Mouse (Mus musculus) myocyte (in vitro differentiated cells): ENCODE data around the gene Thumpd2. TPM values are rescaled to one million over a fixed set of nuclear protein-coding genes. Genes with fewer than 3 reads are reported as not detected.

Experiments
- H3K27me3 ChIP-seq: one replicate; pipeline ENCODE4 v1.6.1; 2011; ENCODE audit not compliant: control insufficient read depth, insufficient read depth, insufficient read length
- H3K36me3 ChIP-seq: one replicate; pipeline ENCODE4 v1.6.1; 2011; ENCODE audit not compliant: control insufficient read depth, insufficient read depth
- H3K4me2 ChIP-seq: one replicate; pipeline ENCODE4 v1.6.1; 2011; ENCODE audit warnings: low read depth, control low read depth
- H3K4me3 ChIP-seq: one replicate; pipeline ENCODE4 v1.5.1; 2011; ENCODE audit warnings: mild to moderate bottlenecking, control low read depth, moderate library complexity
- H3K79me2 ChIP-seq: one replicate; pipeline ENCODE4 v1.6.1; 2011; ENCODE audit not compliant: control insufficient read depth, insufficient read depth
- H3ac ChIP-seq: one replicate; pipeline ENCODE4 v1.6.1; 2011; ENCODE audit not compliant: control insufficient read depth, insufficient read length
- CEBPB ChIP-seq: IDR thresholded peaks from 2 replicates; pipeline ENCODE4 v1.6.1; 2011; ENCODE audit warnings: mild to moderate bottlenecking, moderate library complexity; ENCODE audit not compliant: poor library complexity, insufficient read depth, severe bottlenecking
- E2F4 ChIP-seq: IDR thresholded peaks from one replicate; pipeline ENCODE4 v1.6.1; 2011; ENCODE audit warnings: mild to moderate bottlenecking, control low read depth, moderate library complexity; ENCODE audit not compliant: insufficient read depth
- MAX ChIP-seq: IDR thresholded peaks from one replicate; pipeline ENCODE4 v1.6.1; 2011; ENCODE audit warnings: low read depth, mild to moderate bottlenecking, control low read depth
- MYOD1 ChIP-seq, 3 experiments: IDR thresholded peaks; one replicate each; pipeline ENCODE4 v1.6.1; 2011; ENCODE audit warnings: control low read depth in 2 of 3, low read depth in 2 of 3, mild to moderate bottlenecking in 2 of 3, moderate library complexity in 1 of 3; ENCODE audit not compliant: insufficient read length in 2 of 3, control insufficient read depth in 1 of 3
- MYOG ChIP-seq, 3 experiments: IDR thresholded peaks; one replicate each; pipeline ENCODE4 v1.6.1; 2011; ENCODE audit warnings: control low read depth in 2 of 3, low read depth in 2 of 3, mild to moderate bottlenecking in 2 of 3; ENCODE audit not compliant: insufficient read length in 2 of 3, control insufficient read depth in 1 of 3, insufficient read depth in 1 of 3
- POLR2A ChIP-seq: IDR thresholded peaks from one replicate; pipeline ENCODE4 v1.6.1; 2011; ENCODE audit warnings: low read depth, mild to moderate bottlenecking, control low read depth, moderate library complexity; ENCODE audit not compliant: insufficient read length
- POLR2AphosphoS2 ChIP-seq: IDR thresholded peaks from one replicate; pipeline ENCODE4 v1.6.1; 2011; ENCODE audit warnings: low read depth, control low read depth; ENCODE audit not compliant: insufficient read length
- REST ChIP-seq: IDR thresholded peaks from one replicate; pipeline ENCODE4 v1.6.1; 2011; ENCODE audit warnings: mild to moderate bottlenecking, control low read depth, moderate library complexity; ENCODE audit not compliant: insufficient read depth, insufficient read length
- SRF ChIP-seq: IDR thresholded peaks from one replicate; pipeline ENCODE4 v1.6.1; 2011; ENCODE audit warnings: low read depth; ENCODE audit not compliant: control insufficient read depth, insufficient read length
- TCF12 ChIP-seq: IDR thresholded peaks from one replicate; pipeline ENCODE4 v1.6.1; 2011; ENCODE audit warnings: mild to moderate bottlenecking, control low read depth; ENCODE audit not compliant: poor library complexity, insufficient read depth, severe bottlenecking
- TCF3 ChIP-seq: IDR thresholded peaks from one replicate; pipeline ENCODE4 v1.6.1; 2011; ENCODE audit warnings: low read depth, control low read depth; ENCODE audit not compliant: insufficient read length
- USF1 ChIP-seq: IDR thresholded peaks from one replicate; pipeline ENCODE4 v1.6.1; 2011; ENCODE audit warnings: low read depth, mild to moderate bottlenecking, control low read depth, moderate library complexity
- polyA plus RNA-seq: library from polyadenylated mRNA; unstranded; fragments of >200 nt; fragmentation: generic; extraction: Trizol; gene quantifications from one replicate; pipeline ENCODE4 v1.2.1, GENCODE M21; 2012; ENCODE audit warnings: missing spikeins

Gene Thumpd2
- polyA plus RNA-seq, 1 experiment: 2.1 TPM

- no peaks in the 10 kb centered on the region for H3K36me3 ChIP-seq
- no peak overlapping the region for H3K4me2 ChIP-seq
- H3K4me3 ChIP-seq: no peak overlapping the region
- H3K79me2 ChIP-seq: no peaks in the 10 kb centered on the region
- no peaks in the 10 kb centered on the region for H3K27me3 ChIP-seq
- H3ac ChIP-seq: no peak overlapping the region
- TF ChIP-seq TCF12 (no peak), POLR2A (no peak), E2F4 (no peak)
Observed at GRCm38 (mm10) chr17:81041662-81042061, 23.2 kb downstream of the Thumpd2 start.

GRCm38 (mm10) chr17:81038707-81039408 is 26.0 kb downstream of the Thumpd2 start:
- Histone ChIP-seq H3K36me3 (no peaks in the 10 kb centered on the region), H3ac (no peak overlapping the region)
- no peak for TF ChIP-seq MYOG (IDR thresholded peaks at IDR 0.05; ENCODE audit: control insufficient read depth in 1 of 3, insufficient read depth in 1 of 3, insufficient read length in 2 of 3, low read depth in 2 of 3)
- TF ChIP-seq MYOD1 (IDR thresholded peaks at IDR 0.05; ENCODE audit: control insufficient read depth in 1 of 3, insufficient read length in 2 of 3, low read depth in 2 of 3): no peak
- TF ChIP-seq MAX: no peak
- no peak for TF ChIP-seq REST
- no peak for TF ChIP-seq E2F4
- no peak for TF ChIP-seq TCF12
- no peak for TF ChIP-seq CEBPB
- TF ChIP-seq USF1: no peak
- TF ChIP-seq TCF3: no peak
- TF ChIP-seq POLR2A: no peak

GRCm38 (mm10) chr17:81035354-81035753 is 29.5 kb downstream of the Thumpd2 start:
- Histone ChIP-seq H3K79me2 (no peaks in the 10 kb centered on the region), H3K4me3 (no peak overlapping the region), H3ac (no peak overlapping the region), H3K27me3 (no peaks in the 10 kb centered on the region), H3K4me2 (no peak overlapping the region), H3K36me3 (peaks cover 6% of the 10 kb centered on the region)
- TF ChIP-seq USF1 (no peak), MAX (no peak)

More at GRCm38 (mm10) chr17:81038707-81039408, 26.0 kb downstream of the Thumpd2 start:
- Histone ChIP-seq H3K27me3 (no peaks in the 10 kb centered on the region), H3K4me3 (no peak overlapping the region), H3K4me2 (no peak overlapping the region), H3K79me2 (no peaks in the 10 kb centered on the region)

- Histone ChIP-seq H3K4me2 (no peak overlapping the region), H3ac (no peak overlapping the region), H3K4me3 (no peak overlapping the region), H3K27me3 (no peaks in the 10 kb centered on the region), H3K36me3 (peaks cover 6% of the 10 kb centered on the region), H3K79me2 (no peaks in the 10 kb centered on the region)
- TF ChIP-seq REST (no peak), SRF (no peak), USF1 (no peak), TCF12 (no peak), TCF3 (no peak), MAX (no peak), E2F4 (no peak), POLR2AphosphoS2 (no peak), CEBPB (no peak)
Observed at GRCm38 (mm10) chr17:81032957-81033356, 31.9 kb downstream of the Thumpd2 start.

- no peak for TF ChIP-seq TCF3
- no peak for TF ChIP-seq SRF
- no peak for TF ChIP-seq MYOG (IDR thresholded peaks at IDR 0.05; ENCODE audit: control insufficient read depth in 1 of 3, insufficient read depth in 1 of 3, insufficient read length in 2 of 3, low read depth in 2 of 3)
- TF ChIP-seq CEBPB: no peak
- no peak for TF ChIP-seq REST
- TF ChIP-seq MYOD1 (IDR thresholded peaks at IDR 0.05; ENCODE audit: control insufficient read depth in 1 of 3, insufficient read length in 2 of 3, low read depth in 2 of 3): no peak
- TF ChIP-seq E2F4: no peak
- TF ChIP-seq POLR2A: no peak
- TF ChIP-seq POLR2AphosphoS2: no peak
- no peak for TF ChIP-seq TCF12
- no peak for TF ChIP-seq USF1
- no peak for TF ChIP-seq MAX
- peaks cover 6% of the 10 kb centered on the region for H3K36me3 ChIP-seq
- H3K27me3 ChIP-seq: no peaks in the 10 kb centered on the region
- H3ac ChIP-seq: no peak overlapping the region
- H3K4me2 ChIP-seq: no peak overlapping the region
- H3K4me3 ChIP-seq: no peak overlapping the region
- H3K79me2 ChIP-seq: no peaks in the 10 kb centered on the region
Observed at GRCm38 (mm10) chr17:81031830-81032442, 32.9 kb downstream of the Thumpd2 start.
